Comparison of ENCODE assay signal across 22 mouse cellular contexts in genomic region chr4:115923262-115923880, GRCm38 (mm10). TPM values are rescaled to one million over a fixed set of nuclear protein-coding genes. Genes with fewer than 3 reads are reported as not detected.
"Had no signal": no experiment of that assay in that cellular context is flagged by ENCODE, and none has a peak within 500 bp of the region (broad histone marks: within the 10 kb centered on the region; RNA-seq: fewer than 3 reads in every experiment).

No protein-coding gene starts in this region.

- H3K36me3 ChIP-seq: liver, embryonic 13.5 days; neural tube, embryonic 12.5 days; neural tube, embryonic 15.5 days; stomach, embryonic 15.5 days had no signal

- H3K9me3 ChIP-seq: liver, embryonic 13.5 days; neural tube, embryonic 12.5 days; neural tube, embryonic 15.5 days; stomach, embryonic 15.5 days had no signal

- H3K4me2 ChIP-seq: liver, embryonic 13.5 days; midbrain, embryonic 11.5 days; neural tube, embryonic 12.5 days; neural tube, embryonic 15.5 days; stomach, embryonic 15.5 days had no signal

- H3K4me3 ChIP-seq: liver, embryonic 13.5 days; neural tube, embryonic 12.5 days; neural tube, embryonic 15.5 days; stomach, embryonic 15.5 days had no signal

- H3K4me1 ChIP-seq: liver, embryonic 13.5 days; neural tube, embryonic 12.5 days; stomach, embryonic 15.5 days had no signal

- DNase-seq: kidney, adult 9 months; kidney, postnatal 25 days; liver, embryonic 13.5 days; lung, adult 2 months; lung, postnatal 14 days; lung, postnatal 4 days; midbrain, embryonic 14.5 days; retina, postnatal 1 day; right cerebral cortex, postnatal 25 days; spleen, adult 18-20 months; thymus, postnatal 25 days had no signal

- H3K9ac ChIP-seq: liver, embryonic 13.5 days; neural tube, embryonic 12.5 days; neural tube, embryonic 15.5 days; stomach, embryonic 15.5 days had no signal

- H3K27ac ChIP-seq: kidney, postnatal 0 days; liver, embryonic 13.5 days; neural tube, embryonic 12.5 days; neural tube, embryonic 15.5 days; stomach, embryonic 15.5 days had no signal

RNA-seq across cellular contexts. Expression of gene Dmbx1, which starts 16.4 kb away (rescaled TPM):
- polyA plus RNA-seq: kidney, postnatal 0 days; liver, adult 2 months; liver, embryonic 13.5 days; liver, embryonic 16.5 days; lung, adult 2 months had no signal

RNA-seq across cellular contexts. Expression of gene 6430628N08Rik, which starts 32.9 kb away (rescaled TPM):
- polyA plus RNA-seq: kidney, postnatal 0 days; limb, embryonic 14.5 days; liver, adult 2 months; liver, embryonic 13.5 days; liver, embryonic 16.5 days; lung, adult 2 months; lung, embryonic 16.5 days; midbrain, embryonic 14.5 days; neural tube, embryonic 12.5 days; stomach, embryonic 15.5 days; thymus, postnatal 0 days had no signal

RNA-seq across cellular contexts. Expression of gene Kncn, which starts 39.2 kb away (rescaled TPM):
- polyA plus RNA-seq: limb, embryonic 11.5 days; limb, embryonic 14.5 days; liver, adult 2 months; liver, embryonic 13.5 days; liver, embryonic 16.5 days; lung, adult 2 months; lung, embryonic 16.5 days; midbrain, embryonic 11.5 days; neural tube, embryonic 12.5 days; stomach, embryonic 15.5 days; thymus, postnatal 0 days had no signal
